Mouse (Mus musculus): ENCODE results near the gene Sntb2.

Gene Sntb2

GRCm38 (mm10) chr8:106929921-106930320 lies 5.6 kb upstream of the Sntb2 start:
- no peak for DNase-seq (ENCODE audit: low read depth)

DNA sequence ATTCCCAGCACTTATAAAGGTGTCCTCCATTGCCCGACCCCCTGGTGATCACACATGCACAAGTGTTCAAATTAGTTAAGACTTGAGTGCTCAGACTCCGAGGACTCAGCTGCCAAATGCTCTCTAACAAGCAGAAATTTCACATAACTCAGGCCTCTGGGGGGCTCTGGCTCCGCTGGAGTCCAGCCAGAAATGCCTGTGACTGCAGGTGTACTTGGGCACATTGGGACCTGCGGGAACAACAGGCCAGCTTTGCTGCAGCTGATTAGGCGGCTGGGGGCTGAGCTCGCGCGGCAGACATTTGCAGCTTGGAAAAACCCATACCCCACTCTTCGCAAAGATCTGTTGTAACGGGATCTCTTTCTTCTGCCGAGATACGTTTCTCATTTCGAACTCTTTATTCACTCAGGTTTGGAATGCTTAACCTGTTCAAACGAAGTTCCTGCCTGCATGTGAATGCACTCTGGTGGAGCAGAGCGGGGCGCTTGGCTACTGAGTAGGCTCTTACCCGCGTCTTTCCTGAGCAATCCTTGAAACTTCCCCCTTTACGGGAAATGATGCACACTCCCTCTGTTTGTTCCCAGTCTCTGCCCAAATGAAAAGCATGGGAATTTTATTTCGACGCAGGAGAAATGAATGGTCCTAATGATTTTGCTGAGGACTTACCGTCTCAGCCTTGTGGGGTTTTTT lies 3.0 kb upstream of the Sntb2 start:
- no peak for DNase-seq (ENCODE audit: low read depth)

DNA sequence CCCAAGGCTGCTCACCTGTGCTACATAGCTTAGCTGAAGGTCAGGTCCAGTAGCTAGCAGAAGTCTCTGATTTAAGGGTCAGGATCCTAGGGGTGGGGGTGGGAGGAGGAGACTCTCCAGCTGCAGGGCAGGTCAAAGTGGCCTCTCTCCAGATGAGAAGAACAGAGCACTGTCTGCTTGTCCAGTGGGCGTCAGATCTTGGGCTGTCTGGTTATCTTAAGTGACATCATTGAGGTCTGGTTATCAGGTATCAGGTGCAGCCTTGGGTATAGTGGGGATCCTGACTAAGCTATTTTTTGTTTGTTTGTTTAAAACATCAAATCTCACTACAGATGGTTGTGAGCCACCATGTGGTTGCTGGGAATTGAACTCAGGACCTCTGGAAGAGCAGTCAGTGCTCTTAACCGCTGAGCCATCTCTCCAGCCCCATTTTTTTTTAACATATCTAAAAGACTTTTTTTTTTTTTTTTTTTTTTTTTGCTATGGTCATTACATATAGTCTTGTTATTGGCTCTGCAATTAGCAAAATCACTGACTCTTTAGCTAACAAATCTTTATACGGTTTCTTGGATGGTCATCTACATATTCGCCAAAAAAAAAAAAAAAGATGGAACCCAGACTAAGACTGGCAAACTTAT lies 1.9 kb upstream of the Sntb2 start:
- DNase-seq (ENCODE audit: low read depth) = no peak

DNA sequence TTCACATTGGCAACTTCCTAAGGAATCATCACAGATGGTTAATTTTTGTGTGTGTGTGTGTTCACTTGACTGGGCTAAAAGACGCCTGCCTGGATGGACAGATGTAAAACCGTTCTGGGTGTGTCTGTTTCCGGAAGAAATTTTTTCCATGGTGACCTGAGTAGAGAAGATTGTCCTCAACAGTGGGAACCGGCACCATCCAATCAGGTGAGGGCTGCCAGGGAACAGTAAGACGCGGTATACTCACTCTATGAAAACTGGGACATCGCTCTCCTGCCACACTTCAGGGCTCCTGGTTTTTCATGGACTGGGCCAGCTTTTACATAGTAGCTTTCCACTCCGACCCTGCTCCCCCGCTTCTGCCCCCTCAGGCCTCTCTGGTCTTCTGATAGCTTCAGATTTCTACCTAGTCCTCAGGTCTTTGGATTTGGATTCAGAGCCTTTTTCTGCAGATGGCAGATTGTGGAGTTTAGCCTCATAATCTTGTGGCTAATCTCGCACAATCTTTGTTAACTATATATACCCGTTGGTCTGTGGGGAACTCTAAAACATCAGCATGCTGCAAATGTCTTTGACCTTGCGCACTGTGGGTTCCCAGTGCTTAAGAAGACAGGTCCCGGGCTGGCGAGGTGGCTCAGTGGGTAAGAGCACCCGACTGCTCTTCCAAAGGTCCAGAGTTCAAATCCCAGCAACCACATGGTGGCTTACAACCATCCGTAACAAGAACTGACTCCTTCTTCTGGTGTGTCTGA lies 1.1 kb upstream of the Sntb2 start:
- DNase-seq (ENCODE audit: low read depth) = no peak

- peak; percentile 71 for DNase-seq (ENCODE audit: low read depth)
Measured at GRCm38 (mm10) chr8:106935899-106936477, 438 bp downstream of the Sntb2 start.

GRCm38 (mm10) chr8:106936478-106937051 lies 1.0 kb downstream of the Sntb2 start:
- peak; percentile 70 for DNase-seq (ENCODE audit: low read depth)

GRCm38 (mm10) chr8:106937081-106937800 lies 1.7 kb downstream of the Sntb2 start:
- DNase-seq (ENCODE audit: low read depth) = peak; percentile 68

DNA sequence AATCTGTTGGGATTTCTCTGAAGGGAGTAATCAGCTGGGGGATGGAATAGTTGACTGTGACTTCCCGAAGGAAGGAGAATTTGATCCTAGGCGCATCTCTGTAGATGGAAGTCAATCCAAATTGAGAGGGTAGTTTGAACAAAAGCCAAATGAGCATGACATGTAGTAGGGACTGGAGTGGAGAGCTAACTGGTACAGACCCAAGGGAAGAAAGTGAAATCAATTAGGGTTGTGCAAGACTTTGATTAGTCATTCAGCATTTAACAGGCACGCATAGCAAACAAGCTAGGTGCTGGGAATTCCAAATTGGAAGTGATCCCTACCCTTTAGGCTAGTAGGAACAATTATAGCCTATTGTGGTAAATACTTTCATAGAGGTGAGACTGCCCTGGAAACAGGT lies 6.3 kb downstream of the Sntb2 start:
- peak; percentile 48 for DNase-seq (ENCODE audit: low read depth)

- DNase-seq (ENCODE audit: low read depth) = peak; percentile 18
Measured at GRCm38 (mm10) chr8:106943874-106944418, 8.4 kb downstream of the Sntb2 start.

GRCm38 (mm10) chr8:106944756-106945155 lies 9.2 kb downstream of the Sntb2 start:
- DNase-seq (ENCODE audit: low read depth) = peak; percentile 23

GRCm38 (mm10) chr8:106948678-106949243 lies 13.2 kb downstream of the Sntb2 start:
- no peak for DNase-seq (ENCODE audit: low read depth)

DNA sequence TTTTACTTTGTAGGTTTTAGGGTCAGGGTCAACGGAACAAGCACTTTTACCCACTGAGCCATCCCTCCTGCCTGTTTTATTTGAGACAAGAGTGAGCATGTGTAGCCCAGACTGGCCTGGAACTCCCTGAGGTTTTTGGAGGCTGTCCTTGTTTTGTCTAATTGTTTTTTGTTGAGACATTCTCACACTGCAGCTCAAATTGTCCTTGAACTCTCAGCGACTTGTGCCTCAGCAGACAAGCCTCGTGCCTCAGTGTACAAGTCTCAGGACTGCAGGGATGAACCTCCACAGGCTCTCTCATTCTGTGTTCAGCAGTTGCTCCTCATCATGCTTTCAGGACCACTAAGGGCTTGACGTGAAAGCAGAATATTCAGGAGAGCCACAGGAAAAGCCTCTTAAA lies 16.2 kb downstream of the Sntb2 start:
- no peak for DNase-seq (ENCODE audit: low read depth)

DNA sequence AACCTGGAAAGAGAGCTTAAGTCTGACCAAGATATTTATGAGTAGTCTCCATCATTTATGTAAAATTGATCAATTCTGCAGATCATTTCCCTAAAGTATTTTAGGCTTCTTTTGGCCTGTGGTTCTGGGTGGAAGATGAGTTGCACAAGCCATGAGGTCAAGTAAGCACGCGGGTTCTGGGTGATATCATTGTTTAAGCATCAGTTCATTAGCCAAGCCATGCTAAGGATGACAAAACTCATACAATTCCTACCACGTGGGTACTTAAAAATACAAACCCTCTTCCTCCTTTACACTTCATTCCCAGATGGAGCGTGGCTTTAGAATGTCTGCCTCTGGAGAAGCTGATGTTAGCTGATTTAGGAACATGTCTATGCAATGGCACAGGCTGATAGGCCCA lies 18.0 kb downstream of the Sntb2 start:
- peak; percentile 63 for DNase-seq (ENCODE audit: low read depth)

DNA sequence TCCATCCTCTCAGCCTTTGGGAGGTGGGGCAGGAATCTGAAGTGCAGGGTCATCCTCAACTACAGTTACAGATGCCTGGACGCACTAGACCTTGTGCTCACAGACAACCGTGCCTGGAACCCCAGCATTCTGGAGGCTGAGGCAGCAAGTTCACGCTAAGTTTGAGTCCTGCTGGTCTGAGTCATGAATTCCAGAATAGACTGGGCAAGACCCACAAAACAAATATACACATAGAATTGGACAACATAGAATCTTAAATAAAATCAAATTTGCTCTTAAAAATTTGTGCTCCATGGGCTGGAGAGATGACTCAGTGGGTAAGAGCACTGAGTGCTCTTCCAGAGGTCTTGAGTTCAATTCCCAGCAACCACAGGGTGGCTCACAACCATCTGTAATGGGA lies 21.5 kb downstream of the Sntb2 start:
- DNase-seq (ENCODE audit: low read depth) = peak; percentile 82

- no peak for DNase-seq (ENCODE audit: low read depth)
Measured at GRCm38 (mm10) chr8:106958212-106958611, 22.7 kb downstream of the Sntb2 start.

DNA sequence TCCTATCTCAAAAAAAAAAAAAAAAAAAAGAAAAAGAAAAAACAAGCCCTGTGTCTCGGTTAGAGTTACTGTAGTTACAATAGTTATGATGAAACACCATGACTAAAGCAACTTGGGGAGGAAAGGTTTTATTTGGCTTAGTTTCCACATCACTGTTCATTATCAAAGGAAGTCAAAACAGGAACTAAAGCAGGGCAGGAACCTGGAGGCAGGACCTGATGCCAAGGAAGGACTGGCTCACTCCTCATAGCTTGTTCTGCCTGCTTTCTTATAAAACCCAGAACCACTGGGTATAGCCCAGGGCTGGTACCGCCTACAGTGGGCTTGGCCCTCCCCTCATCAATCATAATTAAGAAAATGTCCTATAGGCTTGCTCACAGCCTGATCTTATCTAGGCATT lies 24.1 kb downstream of the Sntb2 start:
- no peak for DNase-seq (ENCODE audit: low read depth)

DNA sequence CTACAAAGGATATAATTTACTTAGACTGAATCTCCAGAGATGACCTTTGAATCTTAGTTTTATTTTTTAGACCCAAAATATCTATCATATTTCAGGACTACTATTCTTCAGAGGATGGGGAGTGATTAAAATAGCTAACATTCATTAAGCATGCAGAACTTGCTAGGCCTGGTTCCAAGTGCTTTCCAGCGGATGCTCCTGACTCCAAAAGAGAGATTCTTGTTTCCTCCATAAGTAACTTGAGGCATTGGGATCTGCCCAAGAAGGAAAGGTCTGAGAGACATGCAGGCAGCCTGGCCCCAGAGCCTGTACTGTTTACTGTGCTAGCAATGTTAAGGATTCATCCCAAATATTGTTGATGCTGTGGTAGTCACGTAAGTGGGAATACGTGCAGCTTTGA lies 26.8 kb downstream of the Sntb2 start:
- no peak for DNase-seq (ENCODE audit: low read depth)

GRCm38 (mm10) chr8:106963365-106963764 lies 27.8 kb downstream of the Sntb2 start:
- DNase-seq (ENCODE audit: low read depth) = no peak

DNA sequence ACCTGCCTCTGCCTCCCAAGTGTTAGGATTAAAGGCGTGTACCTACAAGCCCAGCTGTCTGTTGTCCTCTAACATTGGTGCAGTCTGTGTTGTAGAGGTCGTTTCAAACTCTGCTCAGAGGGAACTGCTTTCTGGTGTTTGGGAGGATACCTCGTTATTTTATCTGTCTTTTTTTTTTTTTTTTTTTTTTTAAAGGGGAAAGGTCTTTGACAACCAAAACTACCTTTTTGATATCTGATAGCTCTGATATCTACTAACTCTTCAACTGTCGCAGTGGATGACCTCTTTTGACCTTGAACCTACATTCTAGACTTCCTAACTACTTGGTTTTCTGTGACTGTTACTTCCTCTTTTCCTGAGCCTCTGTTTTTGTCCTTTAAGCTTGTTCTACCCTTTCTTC lies 29.0 kb downstream of the Sntb2 start:
- no peak for DNase-seq (ENCODE audit: low read depth)

GRCm38 (mm10) chr8:106969964-106970363 lies 34.4 kb downstream of the Sntb2 start:
- DNase-seq (ENCODE audit: low read depth) = peak; percentile 39

DNA sequence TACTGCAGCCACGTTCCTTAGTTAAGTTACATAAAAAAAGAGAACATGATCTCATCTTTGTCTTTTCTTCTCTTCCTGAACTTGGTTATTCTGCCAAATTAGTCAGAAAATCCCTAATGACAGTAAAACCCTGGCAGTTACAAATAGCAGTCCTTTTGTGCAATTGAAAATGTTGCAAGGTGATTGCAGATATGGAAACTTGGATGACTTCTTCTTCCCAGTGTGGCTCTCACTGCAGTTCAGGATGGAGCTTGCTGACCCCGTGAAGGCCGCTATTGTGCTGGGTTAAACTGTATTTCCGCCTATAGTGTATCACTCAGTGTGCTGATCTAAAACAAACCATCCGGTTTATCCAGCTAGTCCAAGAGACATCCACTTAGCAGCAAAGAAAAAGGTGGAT lies 36.4 kb downstream of the Sntb2 start:
- DNase-seq (ENCODE audit: low read depth) = no peak

Measured in NIH3T3 (cell line).